Mouse (Mus musculus) thymus, adult 2 months (tissue): ENCODE results near the gene Syne1.

Source experiments
- CTCF ChIP-seq: fragments of 200-500 bp; IDR thresholded peaks from 2 replicates; pipeline ENCODE4 v1.5.1; 2012; ENCODE audit warnings: mild to moderate bottlenecking, control low read depth, low read length, moderate library complexity, borderline replicate concordance; ENCODE audit not compliant: control insufficient read depth, poor library complexity, insufficient read depth; ENCODE audit errors: extremely low read depth
- POLR2A ChIP-seq: fragments of 200-500 bp; IDR thresholded peaks from 2 replicates; pipeline ENCODE4 v1.6.1; 2012; ENCODE audit warnings: mild to moderate bottlenecking, low read length, control low read depth, moderate library complexity; ENCODE audit not compliant: control insufficient read depth, poor library complexity, insufficient read depth; ENCODE audit errors: extremely low read depth

- no peak for TF ChIP-seq CTCF
- no peak for TF ChIP-seq POLR2A
Measured at GRCm38 (mm10) chr10:5139932-5140264, 411.4 kb downstream of the Syne1 start.
